Mouse (Mus musculus): ENCODE data around the gene Plxna4.

Gene Plxna4

GRCm38 (mm10) chr6:32255191-32255590, 332.8 kb downstream of the Plxna4 start:
- DNase-seq (ENCODE audit: low read depth, low spot score) = no peak

DNA sequence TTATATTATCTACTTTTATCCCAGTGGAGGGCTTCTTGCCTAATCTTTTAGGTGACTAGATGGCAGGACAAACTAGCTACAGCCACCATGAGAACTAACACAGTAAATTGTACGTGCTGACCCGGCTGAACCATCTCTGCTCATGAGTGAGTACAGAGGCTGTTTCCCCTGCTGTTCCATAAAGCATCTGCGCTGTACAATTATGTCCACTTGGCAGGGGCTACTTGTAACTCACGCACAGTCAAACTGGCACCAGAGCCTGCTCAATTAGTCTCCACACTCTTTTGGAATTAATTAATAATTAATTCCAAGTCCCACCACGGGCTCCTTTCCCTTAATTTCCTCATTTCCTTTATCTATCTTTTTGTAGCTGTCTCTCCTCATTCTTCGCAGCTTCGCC, 335.8 kb downstream of the Plxna4 start:
- DNase-seq (ENCODE audit: low read depth, low spot score) = no peak

- no peak for DNase-seq (ENCODE audit: low read depth, low spot score)
Observed at GRCm38 (mm10) chr6:32251674-32252073, 336.3 kb downstream of the Plxna4 start.

DNA sequence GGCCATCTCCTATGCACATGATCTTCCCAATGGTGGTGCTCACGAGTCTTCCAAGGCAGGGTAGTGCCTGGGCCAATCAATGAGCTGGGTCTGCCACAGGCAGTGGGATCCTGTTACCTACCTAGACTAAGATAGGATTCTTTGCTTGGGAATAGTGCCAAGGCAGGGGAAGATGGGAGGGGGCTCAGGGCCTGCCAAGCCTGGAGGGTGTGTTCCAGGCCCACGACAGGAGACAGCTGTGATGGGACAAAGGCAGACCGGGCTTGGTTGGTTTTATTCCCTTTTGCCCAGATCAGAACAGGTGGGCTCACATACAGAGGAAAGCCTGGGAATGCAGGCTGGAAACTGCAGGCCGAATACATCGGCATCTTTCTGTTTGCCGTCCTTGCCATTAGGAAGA, 342.0 kb downstream of the Plxna4 start:
- no peak for DNase-seq (ENCODE audit: low read depth, low spot score)

GRCm38 (mm10) chr6:32243040-32243439, 345.0 kb downstream of the Plxna4 start:
- no peak for DNase-seq (ENCODE audit: low read depth, low spot score)

GRCm38 (mm10) chr6:32231383-32231782, 356.6 kb downstream of the Plxna4 start:
- no peak for DNase-seq (ENCODE audit: low read depth, low spot score)

DNA sequence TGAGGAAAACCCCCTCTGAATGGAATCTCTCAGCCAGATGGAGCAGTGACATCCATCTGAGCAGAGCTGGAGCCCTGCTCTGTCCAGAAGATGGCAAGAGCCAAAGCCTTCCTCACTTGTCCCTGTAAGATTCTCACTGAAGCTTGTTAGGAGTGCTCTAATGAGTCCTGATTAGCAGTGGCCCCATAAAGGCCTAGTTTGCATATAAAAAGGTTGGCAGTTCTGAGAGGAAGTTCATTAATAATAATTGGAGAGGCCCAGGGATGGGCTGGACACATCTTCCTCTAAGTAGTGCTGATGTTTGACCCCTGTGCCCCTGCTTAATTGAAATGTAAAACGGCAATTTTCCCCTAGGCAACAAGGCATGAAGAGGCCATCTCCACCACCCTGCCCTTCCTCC, 361.4 kb downstream of the Plxna4 start:
- DNase-seq (ENCODE audit: low read depth, low spot score) = no peak

- no peak for DNase-seq (ENCODE audit: low read depth, low spot score)
Observed at GRCm38 (mm10) chr6:32224007-32224703, 363.8 kb downstream of the Plxna4 start.

GRCm38 (mm10) chr6:32220765-32221164, 367.2 kb downstream of the Plxna4 start:
- no peak for DNase-seq (ENCODE audit: low read depth, low spot score)

DNA sequence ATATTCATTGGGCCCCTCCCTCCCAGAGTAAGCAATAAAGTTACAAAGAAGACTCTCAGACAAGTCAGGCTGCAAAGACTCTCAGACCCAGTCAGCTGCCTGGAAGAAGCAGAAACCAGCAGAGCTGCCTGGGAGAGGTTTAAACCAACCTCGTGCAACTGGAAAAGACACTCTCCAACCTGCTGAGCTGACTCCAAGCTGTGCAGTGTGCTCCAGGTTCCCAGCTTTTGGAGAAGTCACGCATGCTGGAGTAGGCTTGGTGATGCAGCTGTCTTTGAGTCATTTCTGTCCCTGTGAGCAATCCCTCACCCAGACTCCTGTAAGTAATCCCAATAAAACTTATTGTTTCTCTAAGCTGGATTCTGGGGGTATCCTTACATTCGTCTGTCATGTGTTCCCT, 369.4 kb downstream of the Plxna4 start:
- DNase-seq (ENCODE audit: low read depth, low spot score) = no peak

- no peak for DNase-seq (ENCODE audit: low read depth, low spot score)
Observed at GRCm38 (mm10) chr6:32212439-32212838, 375.6 kb downstream of the Plxna4 start.

DNA sequence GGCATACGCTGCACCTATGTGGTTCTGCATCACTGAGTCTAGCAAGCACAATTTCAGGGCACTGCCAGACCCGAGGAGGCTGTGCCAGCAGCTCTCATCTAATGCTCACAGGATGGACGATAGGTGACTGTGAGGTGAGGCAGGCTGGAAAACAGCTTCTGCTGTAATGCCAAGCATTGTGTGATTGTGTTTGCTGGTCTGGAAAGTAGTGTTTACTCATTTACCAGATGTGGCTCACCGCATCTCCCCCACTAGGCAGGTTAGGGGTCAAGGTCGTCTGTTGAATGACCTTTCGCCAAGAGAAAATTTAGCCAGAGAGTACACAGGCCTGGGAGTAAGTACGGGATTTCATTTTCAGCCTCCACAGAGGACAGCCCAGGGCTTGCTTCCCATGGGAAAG, 377.9 kb downstream of the Plxna4 start:
- DNase-seq (ENCODE audit: low read depth, low spot score) = no peak

DNA sequence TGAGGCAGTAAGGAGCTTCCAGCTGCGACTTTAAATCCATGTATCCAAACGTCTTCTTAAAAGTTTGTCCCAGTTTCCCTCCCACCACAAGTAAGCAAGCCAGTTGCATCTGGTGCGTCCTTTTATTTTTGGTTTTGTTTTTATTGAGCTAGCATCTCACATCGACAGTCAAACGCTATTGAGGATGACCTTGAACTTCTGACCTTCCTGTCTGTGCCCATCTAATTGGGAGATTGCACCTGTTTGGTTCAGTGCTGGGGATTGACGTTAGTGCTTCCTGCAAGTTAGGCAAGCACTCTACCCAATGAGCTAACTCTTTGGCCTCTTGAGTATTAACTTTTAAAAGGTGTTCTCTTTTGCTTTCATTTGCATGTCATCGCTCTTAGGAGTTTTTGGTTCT, 379.0 kb downstream of the Plxna4 start:
- DNase-seq (ENCODE audit: low read depth, low spot score) = no peak

DNA sequence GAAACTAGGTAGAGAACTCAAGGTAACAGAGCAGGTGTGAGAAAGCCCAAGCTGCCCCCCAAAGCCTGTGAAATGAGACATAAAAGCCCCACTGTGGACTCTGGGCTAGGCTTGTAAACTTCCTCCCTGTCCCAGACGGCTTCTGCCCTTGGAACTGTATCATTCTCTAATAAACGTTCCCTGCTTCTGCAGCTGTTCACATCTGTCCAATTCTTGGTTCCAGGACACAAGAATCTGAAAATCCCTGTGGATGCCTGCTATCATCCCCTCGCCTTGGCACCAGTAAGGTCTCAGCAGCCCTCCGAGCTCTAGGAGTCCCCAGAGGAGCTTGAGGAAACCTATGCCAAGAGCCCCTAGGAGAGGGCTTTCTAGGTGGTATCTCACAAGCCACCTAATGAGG, 383.7 kb downstream of the Plxna4 start:
- DNase-seq (ENCODE audit: low read depth, low spot score) = no peak

GRCm38 (mm10) chr6:32203389-32203788, 384.6 kb downstream of the Plxna4 start:
- DNase-seq (ENCODE audit: low read depth, low spot score) = no peak

DNA sequence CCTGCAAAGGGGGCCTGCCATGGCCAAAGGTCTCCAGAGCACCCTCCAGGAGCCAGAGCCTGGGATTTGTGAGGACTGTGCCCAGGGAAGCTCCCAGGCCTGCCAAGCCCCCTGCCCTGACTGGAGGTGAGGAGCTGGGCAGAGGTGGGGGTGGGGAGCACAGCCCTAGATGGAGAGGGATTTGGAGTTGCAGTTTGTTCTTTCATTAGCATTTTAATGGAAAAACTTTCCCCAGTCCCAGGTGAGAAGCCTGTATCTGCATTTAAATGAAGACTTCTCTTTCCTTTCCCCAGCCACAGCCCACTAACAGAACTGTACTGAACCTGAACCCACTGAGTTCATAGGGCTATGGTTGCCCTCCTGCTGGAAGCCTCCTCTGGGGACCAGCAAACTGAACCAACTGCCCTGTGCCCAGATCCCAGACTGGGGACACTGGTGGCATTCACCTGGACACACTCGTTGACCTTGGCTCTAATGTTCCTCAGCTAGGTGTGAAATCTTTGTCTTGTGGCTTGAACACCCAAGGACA, 385.3 kb downstream of the Plxna4 start:
- DNase-seq (ENCODE audit: low read depth, low spot score) = no peak

DNA sequence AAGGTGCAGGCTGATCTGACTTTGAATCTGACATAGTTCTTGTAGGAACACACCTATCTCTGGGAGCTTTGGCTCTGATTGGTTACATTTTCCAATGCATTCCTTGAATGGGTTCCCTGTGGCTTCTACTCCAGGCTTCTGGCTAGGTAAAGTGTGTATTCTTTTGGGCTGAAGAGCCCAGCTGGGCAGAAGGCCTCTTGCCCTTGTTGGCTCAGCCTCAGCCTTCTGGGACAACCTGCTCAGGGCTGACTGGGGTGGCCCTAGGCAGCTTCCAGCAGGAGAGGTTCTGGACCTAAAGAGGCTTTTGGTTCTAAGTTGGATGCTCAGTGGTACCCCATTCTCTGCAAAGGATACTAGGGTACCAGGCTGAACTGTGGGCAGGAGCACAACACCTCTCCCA, 386.5 kb downstream of the Plxna4 start:
- no peak for DNase-seq (ENCODE audit: low read depth, low spot score)

DNA sequence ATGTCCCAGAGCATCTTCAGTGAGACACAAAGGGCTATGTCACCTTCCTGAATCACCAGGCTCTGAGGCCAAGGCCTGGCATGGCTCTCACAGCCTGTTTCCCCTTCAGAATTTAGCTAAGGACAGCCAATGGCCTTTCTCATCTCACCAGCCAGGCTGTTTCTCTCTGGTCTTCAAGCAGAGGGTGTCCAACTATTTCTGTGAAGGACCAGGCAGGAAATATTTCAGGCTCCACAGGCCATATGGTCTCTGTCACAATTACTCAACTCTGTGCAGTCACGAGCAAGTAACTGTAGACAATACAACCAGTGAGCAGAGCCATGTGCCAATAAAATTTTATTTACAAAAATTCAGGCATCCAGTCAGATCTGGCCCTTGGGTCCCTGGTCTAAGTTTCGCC, 388.4 kb downstream of the Plxna4 start:
- no peak for DNase-seq (ENCODE audit: low read depth, low spot score)

DNA sequence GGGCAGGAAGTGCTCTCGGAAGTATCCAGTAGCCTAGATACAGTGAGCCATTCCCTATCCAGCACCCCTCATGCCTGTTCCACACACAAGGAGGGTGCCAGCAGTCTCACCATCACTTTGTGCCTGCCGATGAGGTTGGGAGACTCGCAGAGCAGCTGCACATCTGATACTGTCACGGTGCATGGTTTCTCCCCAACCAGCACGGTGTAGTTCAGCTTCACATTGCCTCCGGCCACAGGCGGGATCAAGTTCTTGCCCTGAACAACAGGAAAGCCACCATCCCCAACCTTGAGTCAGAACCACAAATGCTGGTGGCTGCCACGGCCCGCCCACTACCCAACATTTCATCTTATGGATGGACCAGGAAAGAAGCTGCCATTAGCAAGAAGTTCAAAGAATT, 391.1 kb downstream of the Plxna4 start:
- no peak for DNase-seq (ENCODE audit: low read depth, low spot score)

GRCm38 (mm10) chr6:32193046-32193445, 394.9 kb downstream of the Plxna4 start:
- no peak for DNase-seq (ENCODE audit: low read depth, low spot score)

GRCm38 (mm10) chr6:32184402-32184985, 403.5 kb downstream of the Plxna4 start:
- DNase-seq (ENCODE audit: low read depth, low spot score) = no peak

DNA sequence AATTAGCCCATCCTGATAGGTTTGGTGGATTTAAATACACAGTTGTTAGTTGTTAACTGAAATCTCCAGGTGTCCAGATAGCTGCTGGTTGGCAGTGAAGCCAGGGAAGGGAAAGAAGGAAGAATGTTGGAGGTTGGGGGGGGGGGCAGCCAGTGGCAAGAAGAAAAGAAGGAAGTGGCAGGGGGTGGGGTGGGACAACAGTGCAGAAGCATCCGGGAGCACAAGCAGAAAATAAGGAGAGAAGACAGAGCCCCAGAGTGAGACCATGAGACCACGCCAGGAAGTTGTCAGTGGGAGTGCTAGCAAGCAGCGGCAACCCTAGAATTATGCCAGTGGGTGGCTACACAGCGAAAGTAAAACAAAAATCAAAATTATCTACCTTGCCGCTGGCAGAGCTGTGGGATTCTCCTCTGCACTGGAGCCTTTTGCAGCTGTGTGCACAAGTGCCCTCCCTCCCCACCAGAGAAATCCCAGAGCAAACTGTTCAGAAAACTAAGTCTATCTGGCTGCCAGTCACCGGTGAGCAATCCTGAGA, 404.3 kb downstream of the Plxna4 start:
- no peak for DNase-seq (ENCODE audit: low read depth, low spot score)

- DNase-seq (ENCODE audit: low read depth, low spot score) = no peak
Observed at GRCm38 (mm10) chr6:32180012-32180358, 408.0 kb downstream of the Plxna4 start.

All from skeletal muscle tissue, adult 2 months (tissue).